Mouse (Mus musculus) R1 (cell line): ENCODE data around the gene Ccdc43.

ENCODE experiments used
- DNase-seq: peaks from one replicate; pipeline ENCODE4 v3.0.0-alpha.2; 2018; ENCODE audit warnings: low read depth, low spot score

Ccdc43 gene

DNA sequence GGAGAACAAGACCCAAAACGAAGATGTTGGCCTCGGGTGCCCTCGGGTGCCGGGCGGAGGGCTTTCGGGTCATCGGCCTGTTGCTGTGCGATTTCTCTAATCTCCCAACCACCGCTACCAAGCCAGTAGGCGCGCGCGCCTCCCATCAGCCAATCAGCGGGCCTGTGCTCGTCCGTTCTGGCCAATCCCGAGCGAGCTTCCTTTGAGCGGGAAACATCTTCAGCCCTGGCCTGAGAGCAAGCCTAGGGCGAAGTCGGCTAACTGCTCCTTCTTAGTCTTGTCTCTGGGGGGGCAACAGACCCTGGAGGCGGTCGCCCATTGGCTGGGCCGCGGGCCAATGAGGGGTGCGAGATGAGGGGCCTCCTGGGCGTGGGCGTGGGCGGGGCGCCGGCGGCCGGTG lies 32.4 kb downstream of the Ccdc43 start:
- DNase-seq = peak; percentile 96

- DNase-seq = no peak
Measured at GRCm38 (mm10) chr11:102663416-102663815, 34.2 kb downstream of the Ccdc43 start, which contains the start of gene Meioc. Gene Meioc, plus strand, starts transcription at chr11:102663716.

GRCm38 (mm10) chr11:102656931-102657330 lies 40.7 kb downstream of the Ccdc43 start:
- no peak for DNase-seq

DNA sequence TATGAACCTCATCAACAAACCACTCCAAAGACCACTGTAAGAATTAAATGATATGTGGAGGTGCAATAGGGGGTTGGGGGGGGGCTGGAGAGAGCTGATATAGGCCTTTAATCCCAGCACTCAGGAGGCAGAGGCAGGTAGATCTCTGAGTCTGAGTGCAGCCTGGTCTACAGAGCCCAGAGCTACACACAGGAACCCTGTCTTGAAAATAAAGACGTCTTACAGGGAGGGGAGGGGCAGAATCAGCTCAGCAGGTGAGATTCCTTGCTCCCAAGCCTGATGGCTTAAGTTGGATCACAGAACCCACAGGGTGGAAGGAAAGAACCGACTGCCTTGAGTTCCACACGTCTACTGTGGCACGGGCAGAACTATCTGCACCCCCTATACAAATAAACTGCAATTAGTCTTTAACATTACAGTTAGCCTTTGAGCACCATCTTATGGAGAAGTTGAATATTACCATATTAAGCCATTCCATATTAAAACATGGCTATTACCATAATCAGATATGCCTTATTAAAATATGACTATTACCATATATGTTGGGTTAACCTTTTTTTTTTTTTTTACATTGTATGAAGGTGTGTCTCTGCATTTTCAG lies 41.2 kb downstream of the Ccdc43 start:
- DNase-seq = no peak

- no peak for DNase-seq
Measured at GRCm38 (mm10) chr11:102655888-102656287, 41.7 kb downstream of the Ccdc43 start.

DNA sequence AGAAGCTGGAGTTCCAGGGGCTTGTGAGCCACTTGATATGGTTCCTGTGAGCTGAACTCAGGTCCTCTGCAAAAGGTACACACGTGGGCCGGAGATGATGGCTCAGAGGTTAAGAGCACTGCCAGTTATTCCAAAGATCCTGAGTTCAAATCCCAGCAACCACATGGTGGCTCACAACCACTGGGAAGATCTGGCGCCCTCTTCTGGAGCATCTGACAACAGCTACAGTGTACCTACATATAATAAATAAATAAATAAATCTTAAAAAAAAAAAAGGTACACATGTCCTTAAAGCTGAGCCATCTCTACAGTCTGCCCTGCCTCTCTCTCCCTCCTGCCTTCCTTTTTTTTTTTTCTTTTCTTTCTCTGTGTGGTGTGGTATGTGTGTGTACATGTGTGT lies 44.7 kb downstream of the Ccdc43 start:
- peak; percentile 66 for DNase-seq

GRCm38 (mm10) chr11:102651381-102651780 lies 46.2 kb downstream of the Ccdc43 start:
- peak; percentile 70 for DNase-seq

GRCm38 (mm10) chr11:102647885-102648284 lies 49.7 kb downstream of the Ccdc43 start:
- no peak for DNase-seq

DNA sequence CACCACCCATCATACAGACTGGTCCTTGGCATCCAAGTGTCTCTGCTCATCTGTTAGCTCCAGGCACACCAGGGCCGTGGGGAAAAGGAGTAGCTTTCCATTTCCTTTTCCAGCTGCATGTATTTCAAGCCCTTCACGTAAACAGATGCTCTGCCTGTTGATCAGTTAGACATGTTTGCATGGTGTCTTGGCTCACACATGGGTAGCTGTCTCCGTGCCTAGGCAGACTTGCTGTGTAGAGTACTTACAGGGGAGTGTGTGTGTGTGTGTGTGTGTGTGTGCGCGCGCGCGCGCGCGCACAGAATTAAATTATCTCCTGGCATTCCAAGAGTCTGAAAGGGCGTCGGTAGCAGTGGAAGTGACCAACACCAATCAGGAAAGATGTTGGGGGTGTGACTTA lies 51.4 kb downstream of the Ccdc43 start:
- DNase-seq = no peak

GRCm38 (mm10) chr11:102643891-102644382 lies 53.6 kb downstream of the Ccdc43 start:
- DNase-seq = no peak

DNA sequence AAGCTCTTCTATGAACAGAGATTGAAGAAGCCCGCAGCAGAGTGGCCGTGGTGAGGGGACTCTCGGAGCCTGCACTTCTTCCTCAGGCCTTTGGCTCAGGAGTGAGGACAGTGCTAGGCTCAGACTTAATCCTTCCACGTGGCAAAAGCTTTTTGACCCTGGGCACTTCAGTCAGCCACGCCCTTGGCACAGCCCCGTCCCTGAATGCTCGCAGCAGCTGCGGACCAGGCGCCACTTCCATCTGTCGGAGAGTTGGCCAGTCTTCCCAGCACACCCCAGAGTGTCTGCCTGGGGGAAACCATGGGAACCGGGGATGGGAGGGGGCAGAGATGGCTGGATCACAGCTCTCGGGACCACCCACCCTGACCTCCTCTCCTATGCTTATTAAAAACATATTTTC lies 60.7 kb downstream of the Ccdc43 start:
- DNase-seq = no peak
